Mouse (Mus musculus): ENCODE data around the gene Rac2. TPM values are rescaled to one million over a fixed set of nuclear protein-coding genes. Genes with fewer than 3 reads are reported as not detected.

Gene Rac2
- polyA plus RNA-seq (2014; fragmentation: Illumina TruSeq; extraction: RNeasy Lipid Tissue Mini Kit (QIAGEN cat#74804); ENCODE audit: insufficient read depth, low read depth, low replicate concordance) = 38.9 TPM

DNA sequence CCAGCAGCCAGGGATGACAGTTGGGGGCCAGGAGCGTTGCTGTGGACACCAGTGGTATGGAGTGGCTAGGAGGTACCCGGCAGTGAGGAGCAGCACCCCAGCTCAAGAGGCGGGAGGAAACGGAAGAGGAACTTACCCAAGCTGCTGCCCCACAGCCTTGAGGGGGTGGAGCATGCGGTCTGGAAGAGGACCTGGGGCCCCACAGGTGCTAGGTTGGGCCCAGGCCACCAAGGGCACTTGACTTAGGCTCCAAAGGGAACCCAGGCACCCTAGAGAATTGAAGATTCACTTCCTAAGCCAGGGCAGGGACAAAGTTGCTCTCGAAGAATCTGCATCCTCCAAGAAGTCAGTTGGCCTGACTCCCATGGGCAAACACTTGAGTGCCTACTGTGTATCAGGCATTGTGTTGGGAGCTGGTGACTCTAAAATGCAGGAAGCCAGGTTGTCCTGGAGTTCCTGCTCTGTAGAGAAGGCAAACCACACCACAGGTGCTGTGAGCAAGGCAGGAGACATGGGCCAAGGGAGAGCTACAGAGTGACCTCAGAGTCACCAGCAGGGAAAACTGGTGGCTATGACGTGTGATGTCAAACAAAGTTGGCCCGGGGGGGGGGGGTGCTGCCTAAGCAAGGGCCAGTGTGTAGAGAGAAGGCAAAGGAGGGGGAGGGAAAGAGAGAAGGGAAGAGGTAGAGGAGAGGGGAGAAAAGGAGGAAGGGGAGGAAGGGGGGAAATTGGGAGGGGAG lies at the start of gene Rac2:
TSS of gene Rac2 (minus strand) at position 126 of the 740 bp plus-strand sequence.

GRCm38 (mm10) chr15:78596914-78597313 lies 24.3 kb upstream of the Rac2 start, which contains the start of gene Cyth4:
Cyth4 (plus strand) TSS chr15:78597047.

DNA sequence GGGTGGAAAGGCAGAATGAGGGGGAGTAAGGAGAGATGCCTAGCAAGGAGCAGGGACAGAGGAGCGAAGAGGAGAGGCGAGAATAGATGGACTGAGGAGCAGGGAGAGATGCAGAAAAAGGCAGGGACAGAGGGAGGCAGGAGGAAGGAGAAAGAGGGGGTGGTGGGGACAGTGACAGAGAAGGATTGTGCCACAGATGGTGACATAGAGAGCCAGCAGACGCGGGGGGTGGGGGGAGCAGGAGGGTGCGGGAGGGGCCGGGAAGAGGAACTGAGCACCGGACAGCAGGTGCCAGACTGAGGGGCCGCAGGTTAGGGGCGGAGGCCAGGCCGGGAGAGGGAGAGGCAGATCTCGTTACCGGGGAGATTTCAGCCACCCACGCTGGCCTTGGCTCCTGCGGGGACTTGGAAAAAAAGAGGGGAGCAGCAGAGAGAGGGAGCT lies 28.0 kb downstream of the Rac2 start, which contains the start of gene Sstr3:
TSS of gene Sstr3 (minus strand) at position 125 of the 441 bp plus-strand sequence.

DNA sequence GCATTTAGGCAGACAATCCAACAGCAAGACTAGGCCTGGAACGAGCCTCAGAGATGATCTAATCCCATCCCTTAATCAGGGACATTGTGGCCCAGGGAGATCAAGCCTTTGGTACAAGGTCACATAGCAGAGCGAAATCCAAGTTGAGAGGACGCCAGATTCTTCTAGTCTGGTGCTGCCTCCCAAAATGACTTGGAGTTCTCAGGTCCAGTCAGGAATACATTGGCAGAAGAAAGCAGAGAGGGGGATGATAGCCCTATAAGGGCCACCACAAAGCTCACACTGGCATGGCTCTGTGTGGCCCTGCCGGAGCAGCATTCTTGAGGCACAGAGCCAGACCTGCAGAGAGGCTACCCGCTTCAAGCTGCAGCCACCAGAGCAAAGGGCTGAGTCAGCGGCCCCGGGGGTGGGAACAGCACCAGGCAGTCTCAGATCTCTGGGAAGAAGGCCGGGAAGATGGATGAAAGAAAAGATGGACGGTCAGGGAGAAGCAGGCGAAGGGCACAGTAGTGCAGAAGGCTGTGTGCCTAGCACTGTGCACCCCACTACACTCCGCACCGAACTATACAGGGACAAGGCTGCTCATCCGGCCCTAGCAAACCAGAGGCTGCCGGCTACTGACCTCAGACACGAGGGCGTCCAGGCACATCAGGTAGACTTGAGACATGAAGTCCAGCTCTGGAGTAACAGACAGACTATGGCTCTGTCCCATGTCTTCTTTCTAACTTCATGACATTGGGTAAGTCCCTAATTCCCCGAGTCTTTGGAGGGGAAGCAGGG lies 41.7 kb downstream of the Rac2 start, which contains the start of gene C1qtnf6:
TSS of gene C1qtnf6 (minus strand) at position 746 of the 780 bp plus-strand sequence.

Other genes with a start within 250 kb of the Rac2 start
- gene Csf2rb, start 247.0 kb downstream of the Rac2 start, polyA plus RNA-seq (2014; fragmentation: Illumina TruSeq; extraction: RNeasy Lipid Tissue Mini Kit (QIAGEN cat#74804); ENCODE audit: insufficient read depth, low read depth, low replicate concordance) = 9.1 TPM
- gene Tex33, start 176.9 kb downstream of the Rac2 start, polyA plus RNA-seq (2014; fragmentation: Illumina TruSeq; extraction: RNeasy Lipid Tissue Mini Kit (QIAGEN cat#74804); ENCODE audit: insufficient read depth, low read depth, low replicate concordance) = not detected
- gene Tst, start 166.9 kb downstream of the Rac2 start, polyA plus RNA-seq (2014; fragmentation: Illumina TruSeq; extraction: RNeasy Lipid Tissue Mini Kit (QIAGEN cat#74804); ENCODE audit: insufficient read depth, low read depth, low replicate concordance) = 119 TPM
- 47.8 TPM for gene Mpst, start 166.4 kb downstream of the Rac2 start, polyA plus RNA-seq (2014; fragmentation: Illumina TruSeq; extraction: RNeasy Lipid Tissue Mini Kit (QIAGEN cat#74804); ENCODE audit: insufficient read depth, low read depth, low replicate concordance)
- 21.8 TPM for gene Kctd17, start 144.2 kb downstream of the Rac2 start, polyA plus RNA-seq (2014; fragmentation: Illumina TruSeq; extraction: RNeasy Lipid Tissue Mini Kit (QIAGEN cat#74804); ENCODE audit: insufficient read depth, low read depth, low replicate concordance)
- gene Tmprss6, start 104.1 kb downstream of the Rac2 start, polyA plus RNA-seq (2014; fragmentation: Illumina TruSeq; extraction: RNeasy Lipid Tissue Mini Kit (QIAGEN cat#74804); ENCODE audit: insufficient read depth, low read depth, low replicate concordance) = 0.14 TPM
- 6.5 TPM for gene Il2rb, start 77.5 kb downstream of the Rac2 start, polyA plus RNA-seq (2014; fragmentation: Illumina TruSeq; extraction: RNeasy Lipid Tissue Mini Kit (QIAGEN cat#74804); ENCODE audit: insufficient read depth, low read depth, low replicate concordance)
- 6.8 TPM for gene C1qtnf6, start 41.4 kb downstream of the Rac2 start, polyA plus RNA-seq (2014; fragmentation: Illumina TruSeq; extraction: RNeasy Lipid Tissue Mini Kit (QIAGEN cat#74804); ENCODE audit: insufficient read depth, low read depth, low replicate concordance)
- not detected for gene Sstr3, start 28.1 kb downstream of the Rac2 start, polyA plus RNA-seq (2014; fragmentation: Illumina TruSeq; extraction: RNeasy Lipid Tissue Mini Kit (QIAGEN cat#74804); ENCODE audit: insufficient read depth, low read depth, low replicate concordance)
- 21.0 TPM for gene Cyth4, start 24.3 kb upstream of the Rac2 start, polyA plus RNA-seq (2014; fragmentation: Illumina TruSeq; extraction: RNeasy Lipid Tissue Mini Kit (QIAGEN cat#74804); ENCODE audit: insufficient read depth, low read depth, low replicate concordance)
- not detected for gene Elfn2, start 146.0 kb upstream of the Rac2 start, polyA plus RNA-seq (2014; fragmentation: Illumina TruSeq; extraction: RNeasy Lipid Tissue Mini Kit (QIAGEN cat#74804); ENCODE audit: insufficient read depth, low read depth, low replicate concordance)
- gene Mfng, start 200.7 kb upstream of the Rac2 start, polyA plus RNA-seq (2014; fragmentation: Illumina TruSeq; extraction: RNeasy Lipid Tissue Mini Kit (QIAGEN cat#74804); ENCODE audit: insufficient read depth, low read depth, low replicate concordance) = 33.1 TPM
- gene Card10, start 230.3 kb upstream of the Rac2 start, polyA plus RNA-seq (2014; fragmentation: Illumina TruSeq; extraction: RNeasy Lipid Tissue Mini Kit (QIAGEN cat#74804); ENCODE audit: insufficient read depth, low read depth, low replicate concordance) = 11.6 TPM

All from lung, adult 10 weeks (tissue).